Mouse (Mus musculus): Measurements from ENCODE around the gene 4930469K13Rik.
A peak's percentile ranks its signal among the peaks of the same experiment; 100 is the strongest.

4930469K13Rik gene

DNA sequence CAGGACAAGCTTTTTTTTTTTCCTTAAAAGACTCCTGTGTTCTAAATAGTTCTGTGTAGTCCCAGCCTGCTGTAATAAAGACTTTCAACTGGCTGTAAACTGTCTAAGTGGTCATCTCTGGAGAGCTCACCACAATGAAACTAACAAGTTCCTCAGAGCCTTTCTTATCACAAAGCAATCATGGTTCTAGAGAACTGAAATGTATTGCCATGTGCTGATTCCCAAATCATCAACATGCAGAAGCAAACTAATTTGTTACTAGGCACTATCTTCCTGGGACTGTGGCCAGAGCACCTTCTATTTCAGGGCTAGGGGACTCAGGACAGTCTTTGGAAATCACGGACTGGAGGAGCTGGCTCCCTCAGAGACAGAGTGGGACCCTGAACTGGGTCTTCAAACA lies 154.8 kb downstream of the 4930469K13Rik start:
- no peak for DNase-seq (ENCODE audit: low read depth, low spot score)

DNA sequence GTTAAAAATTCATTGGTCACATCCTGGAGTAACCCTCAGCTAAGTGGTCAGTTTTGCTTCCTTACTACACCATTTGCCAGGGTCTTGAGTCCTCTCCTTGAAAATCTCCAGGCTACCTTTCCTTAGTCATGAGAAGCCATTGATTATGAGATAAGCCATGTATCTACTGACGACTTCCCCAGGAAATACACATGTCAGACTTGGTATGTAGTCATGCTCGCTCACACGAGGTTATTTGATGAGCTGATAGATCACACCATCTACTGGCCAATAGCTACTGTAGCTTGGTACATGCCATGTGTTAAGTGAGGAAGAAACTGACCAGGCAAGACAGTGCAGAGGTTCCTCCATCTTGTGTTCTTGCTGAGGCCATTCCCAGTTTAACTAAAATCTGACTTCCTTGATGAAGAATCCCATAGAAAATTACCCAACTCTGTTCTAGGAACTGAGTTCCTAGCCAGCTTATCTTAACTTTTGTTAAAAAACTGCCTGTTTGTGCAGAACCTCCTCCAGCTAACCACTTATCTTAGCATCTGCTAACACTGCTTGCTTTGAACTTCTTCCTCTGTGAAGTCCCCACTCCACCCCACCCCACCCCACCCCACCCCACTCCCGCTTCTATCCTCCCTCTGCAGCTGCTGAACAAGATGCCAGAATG lies 158.8 kb downstream of the 4930469K13Rik start:
- peak; percentile 86 for DNase-seq (ENCODE audit: low read depth, low spot score)

DNA sequence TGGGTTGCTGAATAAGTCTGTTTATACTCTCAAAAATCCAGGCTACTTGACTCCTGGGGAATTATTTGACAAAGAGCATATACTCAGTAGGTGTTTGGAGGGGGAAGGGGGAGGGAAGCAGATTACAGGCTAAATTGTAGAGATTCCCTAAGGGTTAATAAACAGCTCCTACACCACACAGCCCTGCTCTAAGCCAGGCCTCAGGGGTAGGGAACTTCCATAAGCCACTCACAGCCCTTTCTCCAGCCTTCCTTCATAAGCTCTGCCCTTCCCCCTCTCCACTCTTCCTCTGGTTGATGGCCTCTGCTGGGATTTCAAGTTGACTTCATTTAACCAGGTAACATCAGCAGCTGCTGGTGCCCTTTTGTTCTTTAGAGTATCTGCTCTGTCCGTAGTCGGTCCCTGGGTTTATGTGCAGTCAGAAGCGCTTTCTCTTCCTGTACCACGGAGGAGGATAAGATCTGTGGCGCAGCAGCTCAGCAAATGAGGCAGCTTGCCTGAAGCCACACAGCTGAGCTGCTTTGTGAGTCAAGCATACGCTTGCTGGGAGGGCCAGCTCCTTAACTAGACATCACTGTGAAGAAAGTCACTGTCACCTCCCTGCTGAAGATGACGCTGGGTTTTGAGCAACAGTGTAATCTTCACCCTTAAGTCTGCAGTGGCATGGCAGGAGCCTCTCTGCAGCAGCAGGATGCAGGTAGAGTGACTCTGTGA lies 159.6 kb downstream of the 4930469K13Rik start:
- peak; percentile 94 for DNase-seq (ENCODE audit: low read depth, low spot score)

DNA sequence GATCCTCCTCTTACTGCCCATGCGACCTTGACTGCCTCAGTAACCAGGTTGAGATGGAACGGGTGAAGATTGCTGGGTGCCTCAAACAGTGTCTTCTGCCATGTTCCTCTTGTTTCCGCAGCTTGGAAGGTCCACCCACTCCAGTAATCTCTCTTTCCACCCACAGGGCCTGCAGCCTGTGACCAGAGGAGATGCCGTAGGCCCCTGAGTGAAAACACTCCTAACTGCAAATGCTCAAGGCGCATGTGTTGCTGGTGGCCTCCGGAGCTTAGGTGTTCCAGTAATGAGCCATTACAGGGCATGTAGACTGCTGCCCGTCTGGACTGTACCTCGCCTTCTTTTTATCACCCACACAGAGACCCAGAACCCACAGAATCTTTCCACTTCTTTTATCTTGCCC lies 160.7 kb downstream of the 4930469K13Rik start:
- peak; percentile 62 for DNase-seq (ENCODE audit: low read depth, low spot score)

DNA sequence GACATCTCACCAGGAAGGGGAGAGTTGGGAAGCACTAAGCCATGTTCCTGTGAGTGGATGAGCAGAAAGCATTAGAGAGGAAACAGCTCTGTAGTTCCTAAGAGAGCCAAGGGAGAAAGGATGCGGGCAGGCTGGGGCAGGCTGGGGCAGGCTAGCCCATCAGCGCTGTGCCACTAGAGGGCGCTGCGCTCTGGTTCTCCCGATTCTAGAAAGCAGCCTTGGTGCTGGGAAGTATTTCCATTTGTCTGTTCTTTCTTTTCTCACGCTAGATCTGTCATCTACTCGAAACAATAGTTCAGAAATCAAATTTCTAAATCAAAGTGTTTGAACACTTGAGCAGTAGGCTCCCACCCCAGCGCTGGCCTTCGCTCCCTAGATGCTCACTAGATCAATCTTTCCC lies 164.1 kb downstream of the 4930469K13Rik start:
- peak; percentile 74 for DNase-seq (ENCODE audit: low read depth, low spot score)

DNA sequence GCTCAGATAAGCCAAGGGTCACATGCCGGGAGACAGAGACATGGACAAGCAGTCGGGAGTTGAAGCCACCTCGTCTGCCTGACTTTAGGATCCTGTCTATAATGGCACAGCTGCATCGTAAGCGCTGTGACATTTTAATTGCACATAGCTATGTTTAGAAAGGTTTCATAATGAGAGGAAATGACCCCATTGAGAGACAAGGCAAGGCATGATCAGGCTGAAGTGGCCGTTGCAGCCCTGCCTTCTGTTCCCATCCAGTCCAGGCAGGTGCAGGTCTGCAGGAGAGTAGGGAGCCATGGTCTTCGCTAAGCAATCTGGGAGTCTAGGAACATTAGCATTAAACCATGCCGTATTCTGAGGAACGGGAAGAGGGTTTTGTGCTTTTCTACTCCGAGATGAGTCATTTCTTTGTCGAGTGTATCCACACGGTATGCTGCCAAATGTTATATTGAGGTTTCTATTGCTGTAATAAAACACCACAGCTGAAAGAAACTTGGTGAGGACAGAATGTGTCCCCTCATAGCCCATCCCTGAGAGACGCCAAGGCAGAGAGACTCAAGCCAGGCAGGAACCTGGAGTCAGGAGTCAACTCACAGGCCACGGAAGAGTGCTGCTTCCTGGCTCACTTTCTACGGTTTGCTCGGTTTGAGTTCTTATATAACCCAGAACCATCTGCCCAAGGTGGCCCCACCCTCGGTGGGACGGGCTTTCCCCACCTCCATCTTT lies 165.8 kb downstream of the 4930469K13Rik start:
- peak; percentile 78 for DNase-seq (ENCODE audit: low read depth, low spot score)

DNA sequence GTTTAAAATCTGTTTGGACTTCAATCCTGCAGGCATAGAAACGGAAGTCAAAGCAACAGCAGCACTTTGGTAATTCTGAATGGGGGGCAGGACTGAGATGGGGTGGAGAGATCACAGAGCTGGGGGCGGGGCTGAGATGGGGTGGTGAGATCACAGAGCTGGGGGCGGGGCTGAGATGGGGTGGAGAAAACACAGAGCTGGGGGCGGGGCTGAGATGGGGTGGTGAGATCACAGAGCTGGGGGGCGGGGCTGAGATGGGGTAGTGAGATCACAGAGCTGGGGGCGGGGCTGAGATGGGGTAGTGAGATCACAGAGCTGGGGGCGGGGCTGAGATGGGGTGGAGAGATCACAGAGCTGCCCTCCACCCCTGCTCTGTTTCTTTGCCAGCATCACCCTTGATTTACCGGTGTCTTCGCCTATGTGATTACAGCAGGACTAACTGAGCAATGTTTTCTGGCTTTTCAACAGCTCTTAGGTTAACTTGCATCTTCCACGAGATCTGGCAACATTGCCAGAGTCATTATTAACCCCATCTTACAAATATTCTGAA lies 166.4 kb downstream of the 4930469K13Rik start:
- peak; percentile 88 for DNase-seq (ENCODE audit: low read depth, low spot score)

DNA sequence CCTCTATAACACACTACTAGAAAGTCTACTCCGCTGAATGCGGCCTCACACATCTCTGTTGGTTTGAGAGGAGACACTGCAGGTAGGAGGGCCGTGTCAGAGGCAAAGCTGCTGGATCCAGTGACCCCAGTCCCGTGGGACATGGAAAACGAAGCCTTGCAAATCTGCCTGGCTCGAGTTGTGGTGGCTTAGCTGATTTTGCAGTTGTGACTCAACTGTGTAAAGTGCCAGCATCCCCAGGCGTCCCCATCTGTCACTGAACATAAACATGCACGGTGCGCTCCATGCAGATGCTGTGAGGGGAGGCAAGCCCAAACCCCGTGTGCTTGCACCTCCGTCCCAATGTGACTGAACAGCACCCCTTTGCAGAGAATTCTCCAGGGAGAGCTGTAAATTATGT lies 168.9 kb downstream of the 4930469K13Rik start:
- no peak for DNase-seq (ENCODE audit: low read depth, low spot score)

DNA sequence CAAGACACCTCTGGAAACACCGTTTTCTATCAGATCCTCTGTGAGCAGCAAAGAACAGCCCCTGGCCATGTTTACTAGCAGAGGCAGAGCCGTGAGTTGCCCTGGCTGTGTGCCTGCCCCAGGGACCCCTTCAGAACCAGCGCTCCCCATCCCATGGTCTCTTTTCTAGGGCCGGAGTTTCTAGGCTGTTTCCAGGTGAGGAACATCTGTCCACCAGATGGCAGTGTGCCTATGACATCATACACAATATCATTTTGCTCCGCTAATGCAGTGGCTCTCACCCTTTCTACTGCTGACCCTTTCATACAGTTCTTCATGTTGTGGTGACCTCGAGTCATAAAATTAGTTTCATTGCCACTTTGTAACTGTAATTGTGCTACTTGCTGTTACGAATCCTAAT lies 169.7 kb downstream of the 4930469K13Rik start:
- DNase-seq (ENCODE audit: low read depth, low spot score) = peak; percentile 64

DNA sequence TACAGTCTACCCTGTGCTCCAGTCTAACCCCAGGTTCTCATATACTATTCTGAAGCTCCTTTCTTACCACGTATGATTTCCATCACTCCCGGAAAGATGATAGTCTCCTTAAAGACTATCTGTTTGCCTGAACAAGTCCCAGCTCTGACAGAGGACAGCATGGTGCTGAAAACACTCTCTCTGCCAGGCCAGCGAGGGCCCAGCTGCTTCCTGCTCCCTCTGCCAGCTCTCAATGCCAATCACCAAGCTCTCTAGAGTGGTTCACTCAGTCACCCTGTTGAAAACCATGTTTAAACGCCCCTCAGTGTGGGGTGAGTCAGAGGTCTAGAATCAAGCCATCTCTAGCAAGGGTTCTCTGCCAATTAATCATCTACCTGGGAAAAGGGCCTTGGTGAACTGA lies 170.5 kb downstream of the 4930469K13Rik start:
- DNase-seq (ENCODE audit: low read depth, low spot score) = no peak

DNA sequence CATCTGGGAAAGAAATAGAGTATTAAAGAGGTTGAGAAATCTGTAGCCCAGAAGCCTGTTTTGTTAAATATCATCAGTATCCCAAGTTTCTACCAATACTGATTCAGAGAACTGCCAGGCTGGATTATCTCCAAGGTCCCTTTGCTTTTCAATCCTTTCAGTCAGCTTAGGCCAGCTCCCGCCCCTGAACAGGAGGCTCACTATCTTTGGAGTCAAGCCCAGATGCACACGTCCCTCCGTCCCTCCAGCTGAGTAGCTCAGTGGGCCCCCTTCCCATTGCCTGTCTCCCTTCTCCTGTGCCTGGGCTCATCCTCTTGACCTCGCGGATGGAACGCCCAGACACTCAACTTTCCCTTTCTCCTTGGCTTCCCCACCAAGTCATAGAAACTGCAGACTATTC lies 171.0 kb downstream of the 4930469K13Rik start:
- no peak for DNase-seq (ENCODE audit: low read depth, low spot score)

DNA sequence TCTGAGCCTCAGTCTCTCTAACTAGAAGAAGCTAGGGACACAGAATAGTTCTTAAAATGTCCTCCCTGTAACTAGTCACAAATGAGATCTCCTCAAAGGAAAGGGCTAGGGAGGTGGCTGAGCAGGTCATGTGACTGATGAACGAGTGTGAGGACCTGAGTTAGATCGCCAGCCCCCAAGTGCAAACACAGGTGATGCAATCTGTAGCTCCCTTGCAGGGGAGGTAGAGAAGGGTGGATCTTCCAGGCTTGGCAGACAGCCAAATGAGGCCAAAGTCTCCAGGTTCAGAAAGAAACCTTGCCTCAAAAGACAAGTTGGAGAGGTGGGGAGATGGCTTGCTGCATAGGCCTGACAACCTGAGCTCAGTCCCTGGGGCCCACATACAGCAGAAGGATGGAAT lies 171.8 kb downstream of the 4930469K13Rik start:
- DNase-seq (ENCODE audit: low read depth, low spot score) = no peak

DNA sequence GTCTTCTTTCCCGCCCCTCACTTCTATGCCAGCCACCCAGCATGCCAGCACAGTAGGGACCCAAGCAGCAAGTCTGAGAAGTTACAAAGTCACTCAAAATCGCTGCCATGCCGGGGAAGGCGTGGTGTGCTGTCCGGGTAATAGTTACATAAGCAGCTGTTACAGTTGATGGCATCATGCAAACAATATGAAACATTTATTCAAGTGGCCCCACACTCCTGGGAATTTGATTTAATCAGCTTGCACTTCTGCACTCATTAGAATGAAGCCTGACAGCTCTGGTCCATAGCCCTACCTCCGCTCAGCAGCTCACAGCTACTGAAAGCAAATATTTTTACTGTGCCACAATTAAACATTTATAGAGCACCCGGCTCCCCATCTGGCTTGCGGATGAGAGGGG lies 172.6 kb downstream of the 4930469K13Rik start:
- no peak for DNase-seq (ENCODE audit: low read depth, low spot score)

All from CD4-positive helper T cell, adult 2 months (primary cell).